Mouse (Mus musculus): ENCODE data around the gene Taf3. TPM values are rescaled to one million over a fixed set of nuclear protein-coding genes. Genes with fewer than 3 reads are reported as not detected.

The Taf3 gene
- total and polyA plus RNA-seq, 2 experiments from 2014 or later, result 2.7 to 10.0 TPM

- no peak for DNase-seq (ENCODE audit: low spot score)
- no peaks in the 10 kb centered on the region; the same call in 1 of the 2 replicates for H3K4me1 ChIP-seq (ENCODE audit: insufficient read depth, low read length)
- H3K4me2 ChIP-seq (ENCODE audit: low read depth, low read length), result peak overlapping the region; percentile 5; the same call in 1 of the 2 replicates
- TF ChIP-seq CTCF (IDR thresholded peaks at IDR 0.05; ENCODE audit: low read depth), result no peak
- WGBS, result 10% methylated on average over 11 of the region's 11 CpGs
- H3K36me3 ChIP-seq (ENCODE audit: insufficient read depth, low read length), result no peaks in the 10 kb centered on the region
- no peak overlapping the region for H3K9ac ChIP-seq (replicated peaks; ENCODE audit: low read length)
- H3K27me3 ChIP-seq (ENCODE audit: insufficient read depth, low read length), result no peaks in the 10 kb centered on the region; the same call in 1 of the 2 replicates
- no peak for ATAC-seq
- H3K27ac ChIP-seq, result no peak overlapping the region
- H3K9me3 ChIP-seq (ENCODE audit: low read length), result no peaks in the 10 kb centered on the region
- no peak overlapping the region for H3K4me3 ChIP-seq (ENCODE audit: low read length)
These were observed 142.4 kb downstream of the Taf3 start for GRCm38 (mm10) chr2:9905995-9906394.

GRCm38 (mm10) chr2:9903854-9904560, 144.4 kb downstream of the Taf3 start:
- H3K4me3 ChIP-seq (ENCODE audit: low read length), result no peak overlapping the region
- no peak for DNase-seq (ENCODE audit: low spot score)
- no peak for ATAC-seq
- no peak for TF ChIP-seq CTCF (IDR thresholded peaks at IDR 0.05; ENCODE audit: low read depth)
- H3K27me3 ChIP-seq (ENCODE audit: insufficient read depth, low read length), result no peaks in the 10 kb centered on the region; the same call in 1 of the 2 replicates
- no peak overlapping the region for H3K9ac ChIP-seq (replicated peaks; ENCODE audit: low read length)
- H3K27ac ChIP-seq, result no peak overlapping the region
- H3K36me3 ChIP-seq (ENCODE audit: insufficient read depth, low read length), result no peaks in the 10 kb centered on the region
- no peaks in the 10 kb centered on the region for H3K9me3 ChIP-seq (ENCODE audit: low read length)
- WGBS, result 71% methylated on average over 14 of the region's 14 CpGs
- no peak overlapping the region for H3K4me2 ChIP-seq (ENCODE audit: low read depth, low read length)
- H3K4me1 ChIP-seq (ENCODE audit: insufficient read depth, low read length), result no peaks in the 10 kb centered on the region; the same call in 1 of the 2 replicates

- DNase-seq (ENCODE audit: low spot score) (no peak), ATAC-seq (peak; percentile 52)
- Histone ChIP-seq H3K27me3 (ENCODE audit: insufficient read depth, low read length) (peaks cover 57% of the 10 kb centered on the region), H3K4me2 (ENCODE audit: low read depth, low read length) (no peak overlapping the region), H3K36me3 (ENCODE audit: insufficient read depth, low read length) (no peaks in the 10 kb centered on the region), H3K9me3 (ENCODE audit: low read length) (no peaks in the 10 kb centered on the region), H3K4me3 (ENCODE audit: low read length) (no peak overlapping the region), H3K4me1 (ENCODE audit: insufficient read depth, low read length) (no peaks in the 10 kb centered on the region), H3K27ac (no peak overlapping the region), H3K9ac (replicated peaks; ENCODE audit: low read length) (no peak overlapping the region)
- 6% methylated on average over 8 of the region's 8 CpGs for WGBS
- no peak for TF ChIP-seq CTCF (IDR thresholded peaks at IDR 0.05; ENCODE audit: low read depth)
These were observed 150.6 kb downstream of the Taf3 start for GRCm38 (mm10) chr2:9897846-9898245.

GRCm38 (mm10) chr2:9896097-9896770, 152.2 kb downstream of the Taf3 start:
- H3K4me3 ChIP-seq (ENCODE audit: low read length), result 0 out of 2 replicates have a peak overlapping the region, but pooled peaks have one; percentile 14
- H3K27ac ChIP-seq, result no peak overlapping the region
- DNase-seq (ENCODE audit: low spot score) (no peak), ATAC-seq (no peak; the same call in 1 of the 2 replicates)
- no peaks in the 10 kb centered on the region for H3K36me3 ChIP-seq (ENCODE audit: insufficient read depth, low read length)
- TF ChIP-seq CTCF (IDR thresholded peaks at IDR 0.05; ENCODE audit: low read depth), result no peak
- no peaks in the 10 kb centered on the region for H3K9me3 ChIP-seq (ENCODE audit: low read length)
- peak overlapping the region; percentile 13; the same call in 1 of the 2 replicates for H3K4me2 ChIP-seq (ENCODE audit: low read depth, low read length)
- no peak overlapping the region for H3K9ac ChIP-seq (replicated peaks; ENCODE audit: low read length)
- WGBS, result 1% methylated on average over 22 of the region's 22 CpGs
- H3K27me3 ChIP-seq (ENCODE audit: insufficient read depth, low read length), result peaks cover 60% of the 10 kb centered on the region
- no peaks in the 10 kb centered on the region for H3K4me1 ChIP-seq (ENCODE audit: insufficient read depth, low read length)

GRCm38 (mm10) chr2:9894836-9895593, 153.4 kb downstream of the Taf3 start:
- Histone ChIP-seq H3K4me2 (ENCODE audit: low read depth, low read length) (no peak overlapping the region), H3K9me3 (ENCODE audit: low read length) (no peaks in the 10 kb centered on the region), H3K27me3 (ENCODE audit: insufficient read depth, low read length) (peaks cover 70% of the 10 kb centered on the region), H3K4me3 (ENCODE audit: low read length) (no peak overlapping the region), H3K36me3 (ENCODE audit: insufficient read depth, low read length) (no peaks in the 10 kb centered on the region), H3K4me1 (ENCODE audit: insufficient read depth, low read length) (no peaks in the 10 kb centered on the region), H3K9ac (replicated peaks; ENCODE audit: low read length) (no peak overlapping the region), H3K27ac (no peak overlapping the region)
- no peak for TF ChIP-seq CTCF (IDR thresholded peaks at IDR 0.05; ENCODE audit: low read depth)
- no peak for ATAC-seq
- DNase-seq (ENCODE audit: low spot score), result no peak
- 3% methylated on average over 19 of the region's 19 CpGs for WGBS

GRCm38 (mm10) chr2:9893272-9893953, 155.0 kb downstream of the Taf3 start:
- Histone ChIP-seq H3K4me1 (ENCODE audit: insufficient read depth, low read length) (no peaks in the 10 kb centered on the region), H3K9me3 (ENCODE audit: low read length) (no peaks in the 10 kb centered on the region), H3K4me3 (ENCODE audit: low read length) (no peak overlapping the region), H3K9ac (replicated peaks; ENCODE audit: low read length) (no peak overlapping the region), H3K4me2 (ENCODE audit: low read depth, low read length) (no peak overlapping the region), H3K27ac (no peak overlapping the region), H3K36me3 (ENCODE audit: insufficient read depth, low read length) (no peaks in the 10 kb centered on the region), H3K27me3 (ENCODE audit: insufficient read depth, low read length) (peaks cover 79% of the 10 kb centered on the region)
- DNase-seq (ENCODE audit: low spot score), result no peak
- ATAC-seq, result no peak
- TF ChIP-seq CTCF (IDR thresholded peaks at IDR 0.05; ENCODE audit: low read depth), result no peak
- WGBS, result 6% methylated on average over 6 of the region's 6 CpGs

Data from hindbrain, postnatal 0 days (tissue).